Mouse (Mus musculus) layer of hippocampus, postnatal 25 days (tissue): Measurements from ENCODE around the gene Fgfbp3. TPM values are rescaled to one million over a fixed set of nuclear protein-coding genes. Genes with fewer than 3 reads are reported as not detected.
A peak's percentile ranks its signal among the peaks of the same experiment; 100 is the strongest.
"Not testable (repeated sequence)": the region's sequence is repeated elsewhere in the genome, so short reads cannot be mapped to it uniquely, and the experiment has no call there.

ENCODE experiments used
- DNase-seq, 2 experiments: peaks; one replicate each; pipeline ENCODE4 v3.0.0; 2022; ENCODE audit warnings: mixed read lengths in 2 of 2, low spot score in 1 of 2; ENCODE audit errors: extremely low spot score in 1 of 2
- total RNA-seq, 2 experiments: library from RNA; stranded (reverse); gene quantifications; 2 replicates each; pipeline ENCODE4 v1.2.3; 2021

The Fgfbp3 gene
- total RNA-seq, result 1 to 10 TPM; 6.5 to 7.4 TPM

DNA sequence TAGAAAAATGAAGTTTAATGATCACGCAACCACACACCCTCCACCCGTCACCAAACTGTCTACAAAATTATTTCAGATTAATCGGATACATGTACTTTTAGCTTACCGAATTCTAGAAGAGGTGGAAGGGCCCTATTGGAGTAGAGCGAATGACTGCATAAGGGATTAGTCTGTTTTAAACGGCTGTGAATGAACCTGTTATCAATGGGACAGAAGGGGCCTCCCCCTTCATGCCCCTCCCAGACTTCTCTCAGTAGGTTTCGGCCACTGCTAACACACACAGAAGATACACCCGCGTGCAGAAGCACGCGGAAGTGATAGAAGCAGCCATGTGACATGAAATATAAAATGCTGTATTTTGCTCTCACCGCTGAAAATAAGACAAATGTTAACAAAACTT lies at the start of gene Fgfbp3:
TSS of gene Fgfbp3 (minus strand) at position 150 of the 400 bp plus-strand sequence.
- DNase-seq, result no peak

DNA sequence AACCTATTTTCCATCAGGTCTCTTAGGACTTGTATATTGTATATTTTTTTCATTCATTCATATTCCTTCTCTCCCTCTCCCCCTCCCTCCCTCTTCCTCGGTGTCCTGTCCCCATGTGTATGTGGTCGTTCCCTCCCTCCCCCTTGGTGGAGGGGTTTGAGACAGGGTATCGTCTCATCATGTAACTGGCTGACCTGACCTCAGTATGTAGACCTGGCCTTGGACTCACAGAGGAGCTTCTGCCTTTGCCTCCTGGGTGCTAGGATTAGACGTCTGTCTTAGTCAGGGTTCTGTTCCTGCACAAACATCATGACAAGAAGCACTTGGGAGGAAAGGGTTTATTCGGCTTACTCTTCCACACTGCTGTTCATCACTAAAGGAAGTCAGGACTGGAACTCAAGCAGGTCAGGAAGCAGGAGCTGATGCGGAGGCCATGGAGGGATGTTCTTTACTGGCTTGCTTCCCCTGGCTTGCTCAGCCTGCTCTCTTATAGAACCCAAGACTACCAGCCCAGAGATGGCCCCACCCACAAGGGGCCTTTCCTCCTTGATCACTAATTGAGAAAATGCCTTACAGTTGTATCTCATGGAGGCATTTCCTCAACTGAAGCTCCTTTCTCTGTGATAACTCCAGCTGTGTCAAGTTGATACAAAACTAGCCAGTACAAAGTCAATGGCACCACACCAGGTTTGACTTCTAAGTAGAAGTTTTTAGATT lies 43.3 kb upstream of the Fgfbp3 start:
- DNase-seq, result not testable (repeated sequence)

DNA sequence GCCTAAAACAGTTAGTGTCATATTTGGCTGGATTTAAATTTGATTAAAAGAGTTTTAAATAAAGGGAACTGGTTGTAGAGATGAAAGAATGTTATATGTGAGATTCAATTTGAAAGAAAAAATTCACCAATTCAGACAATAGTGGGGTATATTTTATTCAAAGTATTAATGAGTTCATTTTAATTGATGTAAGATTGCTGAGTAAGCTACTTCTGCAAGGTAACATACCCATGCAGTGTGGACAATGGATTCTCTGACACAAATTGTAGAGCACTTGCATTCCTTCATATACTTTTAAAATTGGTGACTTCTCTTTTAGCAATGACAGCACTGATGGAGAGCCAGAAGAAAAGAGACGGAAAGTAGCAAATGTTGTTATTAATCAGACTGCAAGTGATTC lies 41.9 kb upstream of the Fgfbp3 start:
- DNase-seq, result no peak

DNA sequence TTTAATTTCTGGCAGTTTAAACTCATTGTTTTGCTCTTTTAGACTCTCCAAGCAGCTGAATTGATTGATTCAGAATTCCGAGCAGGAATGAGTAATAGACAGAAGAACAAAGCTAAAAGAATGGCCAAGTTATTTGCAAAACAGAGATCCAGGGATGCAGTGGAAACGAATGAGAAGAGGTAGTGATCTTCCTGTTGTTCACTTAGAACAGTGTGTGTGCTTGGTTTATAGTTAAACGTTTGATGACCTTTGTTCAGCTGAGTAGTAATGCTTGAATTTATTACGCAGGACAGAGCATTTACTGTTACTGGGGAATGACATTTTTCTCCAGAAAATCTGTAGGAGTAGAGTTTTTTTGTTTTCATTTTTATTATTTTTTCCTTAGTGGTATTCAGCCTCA lies 38.9 kb upstream of the Fgfbp3 start:
- DNase-seq, result no peak

DNA sequence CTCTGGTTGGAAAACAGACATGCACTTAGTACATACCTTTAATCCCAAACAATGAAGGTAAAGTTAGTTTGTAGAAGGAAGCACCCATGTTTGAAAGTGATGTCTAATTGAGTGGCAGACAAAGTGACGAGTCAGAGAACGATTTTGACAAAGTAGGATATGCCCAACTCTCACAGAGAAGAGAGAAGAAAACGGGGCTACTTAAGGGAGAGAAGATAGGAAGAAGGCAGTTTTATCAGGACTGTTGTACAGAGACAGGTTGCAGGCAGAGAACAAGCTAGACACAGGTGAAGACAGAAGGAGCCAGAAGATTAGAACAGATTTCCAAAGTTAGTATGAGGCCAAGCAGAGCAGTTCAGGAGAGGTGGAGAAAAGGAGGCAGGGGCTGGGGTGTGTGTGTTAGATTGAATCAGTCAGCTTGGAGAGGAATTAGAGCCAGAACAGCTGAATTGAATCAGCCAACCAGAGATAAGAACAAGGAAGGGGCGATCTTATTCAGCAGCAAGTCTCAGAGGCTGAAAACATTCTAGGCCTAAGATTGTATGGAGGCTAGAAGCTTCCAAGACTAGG lies 34.3 kb upstream of the Fgfbp3 start:
- no peak for DNase-seq

DNA sequence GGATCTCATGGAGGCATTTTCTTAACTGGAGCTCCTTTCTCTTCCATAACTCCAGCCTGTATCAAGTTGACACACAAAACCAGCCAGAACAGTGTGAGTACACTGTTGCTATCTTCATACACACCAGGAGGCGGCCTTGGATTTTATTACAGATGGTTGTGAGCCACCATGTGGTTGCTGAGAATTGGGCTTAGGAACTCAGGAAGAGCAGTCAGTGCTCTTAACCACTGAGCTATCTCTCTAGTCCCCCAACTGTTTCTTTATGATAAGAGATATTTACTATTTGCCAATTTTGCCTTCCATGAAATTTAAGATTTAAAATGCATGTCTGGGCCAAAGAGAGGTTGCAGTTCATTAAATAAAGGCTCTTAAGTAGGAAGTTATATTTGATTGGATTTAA lies 20.6 kb upstream of the Fgfbp3 start:
- DNase-seq, result no peak

DNA sequence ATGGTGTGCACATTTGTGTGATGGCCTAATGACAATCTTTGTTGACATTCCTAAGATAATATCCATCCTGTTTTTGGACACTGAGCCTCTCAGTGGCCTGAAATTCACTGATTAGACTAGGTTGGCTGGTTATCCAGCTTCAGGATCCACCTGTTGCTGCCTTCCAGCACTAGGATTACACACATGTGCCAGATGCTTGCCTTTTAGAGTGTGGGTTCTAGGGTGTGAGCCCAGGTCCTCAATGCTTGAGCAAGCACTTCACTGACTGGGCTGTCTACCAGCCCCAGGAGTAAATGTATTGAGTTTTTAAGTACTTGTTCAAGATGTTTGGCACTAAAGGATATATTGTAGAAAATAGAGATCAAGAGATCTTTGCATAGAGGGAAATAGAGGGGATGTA lies 18.6 kb upstream of the Fgfbp3 start:
- DNase-seq, result no peak

DNA sequence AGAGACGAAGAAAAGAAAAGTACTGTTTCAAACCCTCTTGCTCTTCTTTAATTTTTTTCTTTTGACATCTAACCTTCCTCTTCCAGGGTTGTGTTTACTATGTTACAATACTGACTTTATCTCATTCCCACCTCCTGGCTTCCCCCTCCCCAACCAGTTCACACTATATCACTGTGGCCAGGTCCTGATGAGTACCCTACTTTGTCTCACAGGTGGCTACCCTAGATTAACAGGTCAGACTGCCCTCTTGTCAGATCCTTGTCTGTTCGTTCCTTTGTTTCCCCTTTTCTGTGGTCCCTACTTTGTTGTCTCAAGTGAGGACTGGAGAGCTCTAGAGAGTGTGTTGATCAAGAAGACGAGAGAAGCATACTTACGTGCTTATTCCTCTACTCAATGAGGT lies 16.9 kb upstream of the Fgfbp3 start:
- no peak for DNase-seq

DNA sequence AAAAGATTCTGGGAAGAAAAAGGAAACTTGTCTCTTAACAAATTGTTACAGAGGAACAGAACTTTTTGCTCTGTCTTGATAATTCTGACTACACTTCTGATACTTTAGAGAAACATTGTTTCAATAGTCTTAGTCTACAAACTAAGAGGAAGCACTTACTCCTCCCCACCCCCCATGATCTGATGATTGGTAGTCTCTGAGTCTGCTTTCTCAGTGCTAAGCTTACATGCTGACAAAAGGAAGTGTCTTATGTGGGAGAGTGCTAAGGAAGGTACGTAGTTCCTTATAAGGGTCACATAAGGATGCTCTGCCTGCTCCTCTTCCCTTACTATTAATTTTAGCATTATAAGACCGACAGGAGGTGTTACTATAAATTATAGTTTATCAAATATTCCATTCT lies 13.2 kb upstream of the Fgfbp3 start:
- no peak for DNase-seq

DNA sequence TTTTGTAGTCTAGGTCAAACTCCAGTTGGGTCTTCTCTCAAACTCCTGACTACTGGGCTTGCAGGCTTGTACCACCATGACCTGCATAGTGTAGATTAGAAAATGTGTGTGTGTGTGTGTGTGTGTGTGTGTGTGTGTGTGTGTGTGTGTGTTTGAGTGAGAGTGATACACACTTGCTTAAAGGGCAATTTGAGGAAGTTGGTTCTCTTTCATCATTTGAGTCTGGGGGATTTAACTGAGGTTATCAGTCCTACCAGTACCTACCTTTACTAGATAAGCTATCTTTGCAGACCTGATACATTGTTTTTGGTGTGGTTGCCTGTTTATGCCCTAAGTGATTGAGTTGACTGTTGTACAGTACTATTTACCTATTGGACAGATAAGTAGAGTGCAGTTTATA lies 12.7 kb upstream of the Fgfbp3 start:
- no peak for DNase-seq

DNA sequence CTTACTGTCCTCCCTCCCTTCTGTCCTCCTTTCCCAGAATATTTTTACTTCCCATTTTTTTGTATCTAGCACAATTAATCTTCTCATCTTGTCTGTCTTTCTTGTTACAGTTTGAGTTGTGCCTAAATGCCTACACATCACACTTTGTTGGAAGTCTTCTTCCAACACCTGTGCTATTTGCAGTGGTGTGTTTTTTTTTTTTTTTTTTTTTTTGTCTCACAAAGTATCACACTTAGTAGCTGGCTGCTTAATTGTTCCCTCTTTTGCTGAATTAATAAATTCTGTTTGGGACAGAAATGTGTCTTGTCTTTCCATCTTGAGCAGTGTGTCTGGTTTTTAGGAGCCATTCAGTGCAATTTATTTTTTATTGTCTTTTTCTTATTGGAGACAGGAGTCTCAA lies 10.4 kb upstream of the Fgfbp3 start:
- no peak for DNase-seq

DNA sequence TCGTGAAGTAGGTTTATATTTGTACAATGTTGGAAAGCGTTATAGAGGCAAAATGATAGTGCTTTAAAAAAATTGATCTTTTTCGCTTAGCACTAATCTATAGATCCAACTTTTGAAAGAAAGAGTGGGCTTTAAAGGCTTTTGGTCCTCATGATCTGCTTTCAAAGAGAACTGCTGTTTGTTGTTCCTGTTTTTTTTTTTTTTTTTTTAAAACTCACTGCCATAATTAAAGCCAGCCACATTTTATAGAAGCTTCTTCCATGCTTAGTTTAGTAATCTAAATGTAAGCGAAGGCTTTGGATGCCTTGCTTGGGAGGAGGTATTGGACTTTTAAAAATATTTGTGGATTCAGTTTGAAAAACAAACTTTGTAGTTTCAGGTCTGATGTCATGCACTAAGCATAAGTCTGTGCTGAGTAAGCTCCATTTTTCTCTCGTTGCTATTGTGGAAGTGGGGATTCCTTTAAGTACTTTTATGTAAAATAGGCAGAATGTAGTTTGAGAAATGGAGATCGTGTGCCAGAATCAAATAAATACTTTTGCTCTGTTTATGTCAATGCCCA lies 8.5 kb upstream of the Fgfbp3 start:
- no peak for DNase-seq

DNA sequence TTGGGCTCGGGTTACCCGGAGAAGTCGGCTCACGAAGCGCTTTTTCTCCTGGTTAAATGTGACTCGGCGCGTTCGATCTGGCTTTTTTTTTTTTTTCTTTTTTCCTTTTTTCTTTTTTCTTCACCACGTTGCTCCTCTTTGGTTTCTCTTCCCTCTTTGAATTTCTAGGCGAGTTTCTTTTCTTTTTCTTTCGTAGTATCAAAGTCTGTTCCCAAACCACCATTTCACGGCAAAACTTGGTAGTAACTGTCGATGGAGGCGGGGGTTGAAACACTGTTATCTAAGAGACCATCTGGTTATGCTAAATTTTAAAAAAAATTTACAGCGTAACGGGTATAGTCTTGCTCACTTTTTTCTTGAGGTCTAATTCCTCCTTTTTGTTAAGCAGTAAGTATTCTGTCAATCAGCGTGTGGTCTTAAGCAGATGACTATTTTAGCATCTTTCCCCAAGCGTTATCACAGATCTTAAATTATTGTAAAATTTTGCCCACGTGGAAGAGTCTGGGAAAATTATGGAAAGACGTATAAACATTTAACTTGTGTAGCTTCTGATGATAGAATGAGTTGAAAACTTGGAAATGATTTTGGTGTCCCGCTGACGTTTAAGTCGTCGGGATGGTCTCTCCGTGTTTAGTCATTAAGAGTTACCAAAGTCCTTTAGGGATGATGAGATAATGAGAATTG lies 7.3 kb upstream of the Fgfbp3 start:
- DNase-seq, result no peak

DNA sequence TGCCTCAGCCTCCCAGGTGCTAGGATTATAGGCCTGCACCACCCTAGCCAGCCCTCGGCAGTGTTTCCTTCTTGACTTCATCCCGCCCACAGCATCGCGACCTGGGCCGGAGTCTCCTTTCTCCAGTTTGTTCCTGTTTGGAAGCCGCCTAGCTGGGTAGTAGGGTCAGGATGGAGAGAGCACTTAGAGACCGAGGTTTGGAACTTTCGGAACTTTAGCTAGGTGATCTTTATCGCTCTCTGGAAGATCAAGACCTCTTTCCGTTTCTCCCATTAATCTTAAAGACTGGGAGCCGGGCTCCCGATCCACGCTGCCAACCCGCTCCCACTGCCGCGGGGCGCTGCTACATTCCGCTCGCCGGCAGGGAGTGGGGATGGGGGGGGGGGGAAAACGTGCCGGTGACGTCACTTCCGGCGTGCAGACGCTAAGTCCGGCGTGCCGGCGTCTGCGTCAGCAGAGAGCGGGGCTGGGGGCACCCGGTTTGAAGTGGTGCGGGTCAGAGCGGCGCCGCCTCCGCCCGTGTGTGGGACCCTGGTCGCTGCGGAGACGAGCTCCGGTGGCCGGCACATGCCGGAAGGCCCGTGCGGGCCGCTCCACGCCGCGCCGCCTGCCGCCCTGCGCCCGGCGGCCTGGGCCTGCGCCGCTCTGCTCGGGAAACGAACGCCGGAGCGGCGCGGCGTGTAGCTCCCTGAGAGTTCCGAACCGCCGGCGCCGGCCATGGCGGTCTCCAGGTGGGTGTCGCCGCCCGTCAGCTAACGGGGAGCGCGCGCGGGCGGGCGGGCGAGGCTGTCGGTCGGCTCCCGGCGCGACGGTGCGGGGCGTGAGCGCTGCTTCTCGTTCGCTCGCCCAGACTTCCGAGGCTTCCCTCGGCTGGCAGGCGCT lies 6.5 kb upstream of the Fgfbp3 start, which contains the start of gene Btaf1:
TSS of gene Btaf1 (plus strand) at position 409 of the 882 bp plus-strand sequence.
- peak; percentile 70 to 78 for DNase-seq

DNA sequence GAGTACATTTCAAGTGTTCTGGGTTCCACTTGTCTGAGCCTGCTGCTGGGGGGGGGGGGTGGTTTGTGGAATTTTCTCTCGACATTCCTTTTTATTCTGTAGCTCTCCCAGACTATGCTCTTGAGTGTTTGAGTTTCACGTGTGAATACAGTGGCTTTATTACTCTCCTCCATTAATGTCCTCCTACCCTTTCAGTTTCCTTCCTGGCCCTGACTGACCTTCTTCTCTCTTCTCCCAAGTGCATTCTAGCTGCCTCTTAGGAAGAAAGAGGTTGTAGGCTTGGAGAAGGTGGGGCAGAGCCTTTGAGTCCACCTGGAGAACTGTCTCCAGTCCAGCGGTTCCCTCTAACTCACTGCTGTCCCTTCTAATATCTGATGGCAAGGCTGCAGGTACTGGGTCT lies 3.5 kb upstream of the Fgfbp3 start:
- DNase-seq, result no peak

DNA sequence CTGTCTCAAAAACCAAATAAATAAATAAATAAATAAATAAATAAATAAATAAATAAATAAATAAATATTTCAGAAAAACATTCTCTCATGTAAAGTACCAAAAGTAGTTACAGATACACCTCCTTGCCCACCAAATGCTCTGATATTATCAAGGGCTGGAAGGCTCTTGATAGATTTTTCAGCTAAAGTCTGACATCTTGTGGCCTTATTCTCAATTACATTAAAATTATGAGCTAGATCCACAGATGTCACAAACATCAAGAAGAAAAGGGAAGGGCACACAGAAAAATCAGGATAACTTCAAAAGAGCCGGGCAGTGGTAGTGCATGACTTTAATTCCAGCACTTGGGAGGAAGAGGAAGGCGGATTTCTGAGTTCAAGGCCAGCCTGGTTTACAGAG lies 2.6 kb upstream of the Fgfbp3 start:
- DNase-seq, result no peak

DNA sequence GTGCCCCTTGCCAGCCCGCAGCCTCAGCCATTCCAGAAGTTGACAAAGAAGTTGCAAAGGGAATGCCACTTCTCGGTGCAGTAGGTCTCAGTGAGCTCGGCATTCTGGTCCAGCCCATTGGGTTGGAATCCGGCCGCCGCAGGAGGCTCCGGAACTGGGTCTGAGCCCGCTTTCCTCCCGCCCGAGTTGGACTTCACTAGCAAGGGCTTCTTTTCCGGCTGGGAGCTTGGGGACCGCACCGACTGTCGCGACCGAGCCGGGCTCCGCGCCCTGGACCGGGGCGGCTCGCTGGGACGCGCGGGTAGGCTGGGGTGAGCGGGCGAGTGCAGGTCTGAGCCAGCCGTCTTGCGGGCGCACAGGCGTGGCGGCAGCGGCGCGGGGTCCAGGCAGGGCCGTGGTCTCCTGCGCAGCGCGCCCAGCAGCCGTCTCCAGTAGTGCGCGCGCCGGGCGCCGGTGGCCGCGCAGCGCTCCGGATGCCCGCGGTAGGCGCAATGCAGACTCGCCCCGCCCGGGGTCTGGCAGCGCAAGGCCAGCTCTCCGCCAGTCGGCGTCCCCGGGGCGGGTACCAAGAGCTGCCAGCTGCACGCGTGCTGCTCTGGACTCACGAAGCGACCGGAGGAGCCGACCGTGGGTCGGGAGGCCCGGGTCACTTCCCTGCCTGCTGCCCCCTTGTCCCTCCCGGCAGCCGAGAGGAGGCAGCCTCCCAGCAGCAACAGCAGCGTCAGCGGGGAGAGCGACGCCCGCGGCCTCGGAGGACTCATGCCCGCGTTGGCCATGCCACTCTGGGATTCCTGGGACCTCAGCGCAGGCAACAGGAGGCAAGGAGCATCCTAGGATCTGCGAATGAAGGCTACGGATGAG lies 744 bp downstream of the Fgfbp3 start:
- peak; percentile 71 to 80 for DNase-seq

DNA sequence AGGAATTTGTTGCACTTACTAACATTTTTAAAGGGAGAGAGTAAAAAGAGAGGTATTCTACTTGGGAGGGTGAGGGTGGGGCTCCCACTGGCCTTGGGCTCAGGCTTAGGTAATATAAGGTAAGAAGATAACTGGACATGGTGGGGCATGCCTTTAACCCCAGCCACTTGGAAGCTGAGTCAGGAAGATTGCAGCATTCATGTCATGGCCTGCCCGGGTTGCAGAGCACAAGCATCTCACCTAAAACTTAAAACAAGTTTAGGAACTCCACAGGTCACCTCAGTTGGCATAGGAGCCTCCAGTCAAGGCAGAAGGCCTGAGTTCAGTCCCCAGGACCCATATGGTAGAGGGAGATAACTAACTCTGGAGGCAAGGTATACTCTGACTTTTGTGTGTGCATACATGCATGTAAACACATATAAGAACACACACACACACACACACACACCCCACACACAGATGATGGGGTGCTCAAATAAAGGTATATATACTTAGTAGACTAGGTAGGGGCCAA lies 2.5 kb downstream of the Fgfbp3 start:
- DNase-seq, result no peak

DNA sequence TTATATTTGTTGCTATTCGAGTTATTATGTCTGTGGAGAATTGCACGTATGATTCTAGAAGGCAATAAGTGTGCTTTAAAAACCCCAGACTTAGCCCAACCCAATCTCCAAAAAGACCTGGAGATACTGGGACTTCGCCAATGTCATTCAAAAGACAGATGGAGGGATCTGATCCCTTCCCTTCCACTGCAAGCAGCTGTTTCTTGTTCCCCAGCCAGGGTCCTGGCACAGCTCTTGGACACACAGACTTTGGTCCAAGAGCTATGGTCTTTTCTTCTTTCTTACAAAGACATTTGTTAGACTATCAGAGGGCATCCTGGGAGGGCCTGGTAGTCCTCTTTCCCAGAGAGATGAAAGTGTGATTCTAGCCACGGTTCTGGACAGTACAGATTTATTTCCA lies 3.2 kb downstream of the Fgfbp3 start:
- DNase-seq, result no peak
